In genomic region chr14:24937876-24938275, GRCm38 (mm10) we compare ENCODE assay signal across 28 mouse cellular contexts.
"Had no signal": no experiment of that assay in that cellular context is flagged by ENCODE, and none has a peak within 500 bp of the region (broad histone marks: within the 10 kb centered on the region; RNA-seq: fewer than 3 reads in every experiment).

No protein-coding gene starts in this region.

- H3K36me3 ChIP-seq: embryonic facial prominence, embryonic 10.5 days; embryonic facial prominence, embryonic 12.5 days; embryonic facial prominence, embryonic 13.5 days; embryonic facial prominence, embryonic 15.5 days; forebrain, embryonic 10.5 days; forebrain, embryonic 12.5 days; forebrain, embryonic 15.5 days had no signal

- H3K4me3 ChIP-seq: embryonic facial prominence, embryonic 10.5 days; embryonic facial prominence, embryonic 12.5 days; embryonic facial prominence, embryonic 13.5 days; embryonic facial prominence, embryonic 15.5 days; erythroblast, embryonic 14.5 days; forebrain, embryonic 10.5 days; forebrain, embryonic 12.5 days; forebrain, embryonic 13.5 days; forebrain, embryonic 15.5 days; gastrocnemius, adult 2 months; heart, adult 2 months had no signal

- H3K4me2 ChIP-seq: embryonic facial prominence, embryonic 12.5 days; embryonic facial prominence, embryonic 13.5 days; embryonic facial prominence, embryonic 15.5 days; forebrain, embryonic 12.5 days; forebrain, embryonic 13.5 days; forebrain, embryonic 15.5 days had no signal

- DNase-seq: cerebellum, adult 2 months; cerebellum, adult 8-10 months; cerebellum, adult 9-10 months; cerebellum, adult 9-11 months; cerebellum, postnatal 10 days; cerebellum, postnatal 14 days; cerebellum, postnatal 25 days; cerebellum, postnatal 36 days; embryo, embryonic 11 days; forebrain, postnatal 0 days; gastrocnemius, adult 2 months; gastrocnemius, postnatal 10 days; gastrocnemius, postnatal 14 days; gastrocnemius, postnatal 25 days; gastrocnemius, postnatal 36 days; heart, adult 18-20 months; heart, adult 2 months had no signal

- H3K9me3 ChIP-seq: embryonic facial prominence, embryonic 10.5 days; embryonic facial prominence, embryonic 12.5 days; embryonic facial prominence, embryonic 13.5 days; embryonic facial prominence, embryonic 15.5 days; forebrain, embryonic 10.5 days; forebrain, embryonic 12.5 days; forebrain, embryonic 13.5 days; forebrain, embryonic 15.5 days had no signal

- H3K27me3 ChIP-seq: embryonic facial prominence, embryonic 12.5 days; embryonic facial prominence, embryonic 13.5 days; embryonic facial prominence, embryonic 15.5 days; forebrain, embryonic 12.5 days; forebrain, embryonic 13.5 days; forebrain, embryonic 15.5 days had no signal

- H3K27ac ChIP-seq: embryonic facial prominence, embryonic 10.5 days; embryonic facial prominence, embryonic 12.5 days; embryonic facial prominence, embryonic 13.5 days; embryonic facial prominence, embryonic 15.5 days; forebrain, embryonic 10.5 days; forebrain, embryonic 12.5 days; forebrain, embryonic 13.5 days; gastrocnemius, adult 2 months; heart, adult 2 months had no signal

- H3K9ac ChIP-seq: embryonic facial prominence, embryonic 12.5 days; embryonic facial prominence, embryonic 13.5 days; embryonic facial prominence, embryonic 15.5 days; forebrain, embryonic 12.5 days; forebrain, embryonic 13.5 days; forebrain, embryonic 15.5 days; forebrain, postnatal 0 days had no signal

- H3K4me1 ChIP-seq: embryonic facial prominence, embryonic 12.5 days had no signal

- ATAC-seq: forebrain, embryonic 13.5 days; forebrain, embryonic 14.5 days; forebrain, embryonic 15.5 days; forebrain, embryonic 16.5 days; forebrain, postnatal 0 days had no signal
